Mouse (Mus musculus) CD4-positive, CD25-positive, alpha-beta regulatory T cell, adult 4 months (primary cell): ENCODE measurements around the gene Olfr181. TPM values are rescaled to one million over a fixed set of nuclear protein-coding genes. Genes with fewer than 3 reads are reported as not detected.

Source experiments
- ATAC-seq: one replicate; pipeline ENCODE4 v1.8.0; 2017
- polyA plus RNA-seq, 2 experiments: library from polyadenylated mRNA; unstranded; fragments of 100-300 nt; shearing (Covaris generic); gene quantifications; one replicate each; pipeline ENCODE4 v1.2.1; 2017

Olfr181 gene
- under 1 TPM in 1 of 2 experiments, not detected in 1; 0.23 TPM for polyA plus RNA-seq

- no peak for ATAC-seq
Measured at GRCm38 (mm10) chr16:58928655-58929054, at the start of gene Olfr181. TSS of gene Olfr181 (minus strand) at chr16:58928755.

- ATAC-seq, result no peak
Measured at GRCm38 (mm10) chr16:58929292-58929691, 737 bp upstream of the Olfr181 start, which contains the start of gene Olfr180. TSS of gene Olfr180 (minus strand) at chr16:58929392.

- ATAC-seq, result no peak
Measured at GRCm38 (mm10) chr16:58891963-58892362, 36.6 kb downstream of the Olfr181 start, which contains the start of gene Olfr178. TSS of gene Olfr178 (minus strand) at chr16:58892063.

- ATAC-seq, result no peak
Measured at GRCm38 (mm10) chr16:58884416-58884815, 44.1 kb downstream of the Olfr181 start.

Other genes with a start within 250 kb of the Olfr181 start
- 10 to 100 TPM; 35.4 to 55.3 TPM for gene Gpr15, start 209.7 kb downstream of the Olfr181 start, polyA plus RNA-seq
- gene Cldnd1, start 200.8 kb downstream of the Olfr181 start, polyA plus RNA-seq, result 100 to 1,000 TPM; 201 to 243 TPM
- gene Olfr172, start 165.6 kb downstream of the Olfr181 start, polyA plus RNA-seq, result under 1 TPM; 0.28 to 0.61 TPM
- 1 to 10 TPM in 1 of 2 experiments, under 1 TPM in 1; 0.87 to 5.7 TPM for gene Olfr173, start 128.5 kb downstream of the Olfr181 start, polyA plus RNA-seq
- under 1 TPM in 1 of 2 experiments, not detected in 1; 0.27 TPM for gene Olfr175-ps1, start 102.0 kb downstream of the Olfr181 start, polyA plus RNA-seq
- not detected for gene Olfr177, start 54.0 kb downstream of the Olfr181 start, polyA plus RNA-seq
- not detected for gene Olfr178, start 36.7 kb downstream of the Olfr181 start, polyA plus RNA-seq
- gene Olfr180, start 637 bp upstream of the Olfr181 start, polyA plus RNA-seq, result not detected
- gene Olfr183, start 66.6 kb upstream of the Olfr181 start, polyA plus RNA-seq, result not detected
- gene Olfr186, start 101.5 kb upstream of the Olfr181 start, polyA plus RNA-seq, result not detected
- gene Olfr187, start 111.0 kb upstream of the Olfr181 start, polyA plus RNA-seq, result not detected
- gene Olfr190, start 149.2 kb upstream of the Olfr181 start, polyA plus RNA-seq, result under 1 TPM in 1 of 2 experiments, not detected in 1; 0.04 TPM
- gene Olfr191, start 161.1 kb upstream of the Olfr181 start, polyA plus RNA-seq, result not detected
- gene Olfr193, start 183.1 kb upstream of the Olfr181 start, polyA plus RNA-seq, result not detected
- not detected for gene Olfr194, start 192.3 kb upstream of the Olfr181 start, polyA plus RNA-seq
- not detected for gene Olfr195, start 218.3 kb upstream of the Olfr181 start, polyA plus RNA-seq
- not detected for gene Olfr196, start 241.7 kb upstream of the Olfr181 start, polyA plus RNA-seq